Mouse (Mus musculus): ENCODE results near the gene Robo1. TPM values are rescaled to one million over a fixed set of nuclear protein-coding genes. Genes with fewer than 3 reads are reported as not detected.

The Robo1 gene
- total RNA-seq, 2 experiments from 2014 or later, result not detected

GRCm38 (mm10) chr16:72913134-72913533 lies 605.0 kb downstream of the Robo1 start:
- ATAC-seq (ENCODE audit: poor library complexity, severe bottlenecking), result no peak

GRCm38 (mm10) chr16:72914068-72914630 lies 606.0 kb downstream of the Robo1 start:
- no peak for ATAC-seq (ENCODE audit: poor library complexity, severe bottlenecking)

GRCm38 (mm10) chr16:72920013-72920412 lies 611.9 kb downstream of the Robo1 start:
- no peak for ATAC-seq (ENCODE audit: poor library complexity, severe bottlenecking)

GRCm38 (mm10) chr16:72924423-72925224 lies 616.5 kb downstream of the Robo1 start:
- no peak for ATAC-seq (ENCODE audit: poor library complexity, severe bottlenecking)

GRCm38 (mm10) chr16:72928525-72929122 lies 620.5 kb downstream of the Robo1 start:
- ATAC-seq (ENCODE audit: poor library complexity, severe bottlenecking), result no peak

- ATAC-seq (ENCODE audit: poor library complexity, severe bottlenecking), result no peak
These were observed 622.8 kb downstream of the Robo1 start for GRCm38 (mm10) chr16:72930871-72931270.

- ATAC-seq (ENCODE audit: poor library complexity, severe bottlenecking), result no peak
These were observed 626.8 kb downstream of the Robo1 start for GRCm38 (mm10) chr16:72934908-72935307.

GRCm38 (mm10) chr16:72937183-72937582 lies 629.1 kb downstream of the Robo1 start:
- no peak for ATAC-seq (ENCODE audit: poor library complexity, severe bottlenecking)

- no peak for ATAC-seq (ENCODE audit: poor library complexity, severe bottlenecking)
These were observed 631.8 kb downstream of the Robo1 start for GRCm38 (mm10) chr16:72939862-72940261.

- no peak for ATAC-seq (ENCODE audit: poor library complexity, severe bottlenecking)
These were observed 632.7 kb downstream of the Robo1 start for GRCm38 (mm10) chr16:72940786-72941185.

GRCm38 (mm10) chr16:72944403-72944802 lies 636.3 kb downstream of the Robo1 start:
- ATAC-seq (ENCODE audit: poor library complexity, severe bottlenecking), result no peak

GRCm38 (mm10) chr16:72951969-72952368 lies 643.9 kb downstream of the Robo1 start:
- no peak for ATAC-seq (ENCODE audit: poor library complexity, severe bottlenecking)

GRCm38 (mm10) chr16:72959018-72959702 lies 651.1 kb downstream of the Robo1 start:
- no peak for ATAC-seq (ENCODE audit: poor library complexity, severe bottlenecking)

GRCm38 (mm10) chr16:72959823-72960222 lies 651.7 kb downstream of the Robo1 start:
- ATAC-seq (ENCODE audit: poor library complexity, severe bottlenecking), result no peak

- no peak for ATAC-seq (ENCODE audit: poor library complexity, severe bottlenecking)
These were observed 655.7 kb downstream of the Robo1 start for GRCm38 (mm10) chr16:72963782-72964181.

- ATAC-seq (ENCODE audit: poor library complexity, severe bottlenecking), result no peak
These were observed 659.4 kb downstream of the Robo1 start for GRCm38 (mm10) chr16:72967509-72967908.

GRCm38 (mm10) chr16:72969990-72970389 lies 661.9 kb downstream of the Robo1 start:
- no peak for ATAC-seq (ENCODE audit: poor library complexity, severe bottlenecking)

- no peak for ATAC-seq (ENCODE audit: poor library complexity, severe bottlenecking)
These were observed 665.6 kb downstream of the Robo1 start for GRCm38 (mm10) chr16:72973685-72974084.

GRCm38 (mm10) chr16:72974681-72975080 lies 666.6 kb downstream of the Robo1 start:
- ATAC-seq (ENCODE audit: poor library complexity, severe bottlenecking), result no peak

- no peak for ATAC-seq (ENCODE audit: poor library complexity, severe bottlenecking)
These were observed 668.9 kb downstream of the Robo1 start for GRCm38 (mm10) chr16:72976849-72977576.
